Mouse (Mus musculus) olfactory bulb, adult 2 months (tissue): Measurements from ENCODE around the gene Nox4.

ENCODE experiments used
- CTCF ChIP-seq: fragments of 200-500 bp; IDR thresholded peaks from 2 replicates; pipeline ENCODE4 v1.5.1; 2012; ENCODE audit warnings: low read depth, mild to moderate bottlenecking, low read length, moderate library complexity; ENCODE audit not compliant: insufficient read depth
- POLR2A ChIP-seq: fragments of 200-500 bp; IDR thresholded peaks from 2 replicates; pipeline ENCODE4 v1.6.1; 2012; ENCODE audit warnings: mild to moderate bottlenecking, low read depth, low read length, moderate library complexity; ENCODE audit not compliant: insufficient read depth

DNA sequence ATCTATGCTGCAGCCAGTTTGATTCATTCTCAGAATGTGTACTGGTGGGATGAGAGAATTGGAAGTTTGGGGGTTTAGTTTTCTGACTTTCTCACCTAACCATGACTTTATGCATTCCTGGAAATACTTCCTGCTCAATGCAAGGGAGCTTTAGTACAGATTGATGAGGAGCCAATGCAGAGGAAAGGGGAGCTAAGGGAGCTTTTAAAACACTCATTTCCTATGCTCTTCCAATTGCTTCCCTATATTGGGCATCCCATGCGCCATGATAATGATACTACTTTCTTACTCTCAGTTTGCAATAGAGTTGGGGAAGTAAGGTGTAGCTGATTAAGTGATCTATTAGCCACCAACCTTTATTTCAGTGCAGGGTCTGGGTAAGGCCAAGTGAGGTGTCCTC, 1.0 kb downstream of the Nox4 start:
- TF ChIP-seq CTCF (no peak), POLR2A (no peak)
